Mouse (Mus musculus) cortical plate, adult 2 months (tissue): Measurements from ENCODE around the gene Il4ra. TPM values are rescaled to one million over a fixed set of nuclear protein-coding genes. Genes with fewer than 3 reads are reported as not detected.

Experiments used
- H3K27ac ChIP-seq: fragments of 200-500 bp; 2 replicates; pipeline ENCODE4 v1.5.1; 2012; ENCODE audit warnings: low read length, control low read depth, inconsistent platforms; ENCODE audit not compliant: insufficient read depth
- H3K4me1 ChIP-seq: fragments of 200-500 bp; 2 replicates; pipeline ENCODE4 v1.6.1; 2011; ENCODE audit warnings: low read length; ENCODE audit not compliant: control insufficient read depth, insufficient read depth
- H3K4me3 ChIP-seq: fragments of 200-500 bp; 2 replicates; pipeline ENCODE4 v1.5.1; 2011; ENCODE audit warnings: mild to moderate bottlenecking, low read length, control low read depth; ENCODE audit not compliant: insufficient read depth
- CTCF ChIP-seq: fragments of 200-500 bp; IDR thresholded peaks from 2 replicates; pipeline ENCODE4 v1.5.1; 2011; ENCODE audit warnings: mild to moderate bottlenecking, control low read depth, low read length; ENCODE audit not compliant: insufficient read depth; ENCODE audit errors: extremely low read depth
- POLR2A ChIP-seq: fragments of 200-500 bp; IDR thresholded peaks from 2 replicates; pipeline ENCODE4 v1.6.1; 2011; ENCODE audit warnings: mild to moderate bottlenecking, low read length, control low read depth; ENCODE audit not compliant: insufficient read depth; ENCODE audit errors: extremely low read depth
- polyA plus RNA-seq: library from polyadenylated mRNA; depleted of rRNA; stranded (reverse); fragments of >200 nt; gene quantifications from 2 replicates; pipeline ENCODE4 v1.2.3, GENCODE M21; 2012; rRNA removed

The Il4ra gene
- polyA plus RNA-seq: 5.4 and 6.2 TPM in 2 replicates

DNA sequence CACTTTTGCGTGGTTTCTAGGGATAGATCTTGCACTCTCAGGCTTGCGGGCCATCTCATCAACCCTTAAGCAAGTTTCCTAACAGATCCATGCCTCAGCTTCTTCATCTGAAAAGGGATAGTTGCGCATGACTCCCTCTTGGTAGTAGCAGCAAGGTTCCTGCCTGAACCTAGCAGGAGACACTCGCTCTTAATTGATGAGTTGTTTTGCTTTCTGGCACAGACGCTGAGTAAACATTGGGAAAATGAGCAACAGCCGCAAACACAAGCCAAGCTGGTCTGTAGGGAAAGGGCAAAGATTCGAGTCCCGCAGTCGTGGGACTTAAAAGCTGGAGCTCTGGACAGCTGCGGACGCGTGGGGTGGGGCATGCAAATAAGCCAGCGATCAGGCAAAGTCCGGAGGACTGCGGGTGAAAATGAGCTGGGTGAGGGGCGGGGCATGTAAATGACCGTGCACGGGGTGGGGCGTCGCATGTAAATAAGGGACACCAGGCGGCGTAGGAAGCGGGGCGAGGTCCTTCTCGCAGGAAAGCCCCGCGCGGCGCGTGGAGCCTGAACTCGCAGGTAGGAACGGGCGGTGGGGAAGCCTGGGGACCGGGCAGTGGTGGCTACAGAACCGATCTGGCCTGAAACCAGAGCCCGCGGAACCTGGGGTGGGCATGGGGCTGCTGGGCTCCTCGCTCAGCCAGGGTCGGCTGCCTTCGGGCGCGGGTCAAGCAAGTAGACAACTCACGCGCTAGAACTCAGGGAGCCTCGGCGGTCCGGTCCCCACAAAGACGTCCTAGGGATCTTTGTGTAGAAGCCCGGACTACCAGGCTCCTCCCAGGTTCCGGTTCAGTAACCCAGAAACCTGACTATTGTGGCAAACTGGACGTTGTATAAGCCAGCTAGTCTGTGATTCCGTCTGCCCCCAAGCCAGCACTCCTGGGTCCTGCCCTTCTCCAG lies at the start of gene Il4ra:
TSS of gene Il4ra (plus strand) at position 355 of the 944 bp plus-strand sequence.
- peak within 1 kb of the TSS; percentile 48 for H3K4me3 ChIP-seq
- TF ChIP-seq CTCF: no peak
- H3K4me1 ChIP-seq: no peaks in the 10 kb centered on the region
- H3K27ac ChIP-seq: no peak within 1 kb of the TSS

- Histone ChIP-seq H3K4me3 (no peak overlapping the region), H3K27ac (no peak overlapping the region), H3K4me1 (no peaks in the 10 kb centered on the region)
- TF ChIP-seq POLR2A (no peak), CTCF (no peak)
Observed at GRCm38 (mm10) chr7:125503374-125504092, 48.4 kb upstream of the Il4ra start.

- TF ChIP-seq POLR2A (no peak), CTCF (no peak)
- H3K27ac ChIP-seq: no peak overlapping the region
- H3K4me3 ChIP-seq: no peak overlapping the region
- no peaks in the 10 kb centered on the region for H3K4me1 ChIP-seq
Observed at GRCm38 (mm10) chr7:125504618-125505017, 47.3 kb upstream of the Il4ra start.

DNA sequence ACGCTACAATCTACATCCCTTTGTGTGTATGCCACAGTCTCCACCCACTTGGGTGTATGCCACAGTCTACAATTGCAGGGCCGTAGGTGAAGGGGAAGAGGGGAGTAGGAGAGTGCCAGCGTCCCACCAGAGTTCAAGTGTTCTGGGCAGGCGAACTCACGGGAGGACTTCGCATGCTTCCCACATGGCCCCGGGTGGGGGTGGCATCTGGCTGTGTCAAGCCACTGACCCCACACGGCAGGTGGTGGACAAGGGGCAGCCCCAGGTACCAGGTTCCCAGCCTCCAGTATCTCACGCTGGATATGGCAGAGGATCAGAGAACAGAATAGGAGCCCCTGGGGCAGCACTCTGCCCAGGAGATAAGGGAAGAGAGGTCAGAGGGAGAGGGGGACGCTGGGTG lies 46.4 kb upstream of the Il4ra start:
- H3K4me1 ChIP-seq: no peaks in the 10 kb centered on the region
- no peak overlapping the region for H3K4me3 ChIP-seq
- no peak overlapping the region for H3K27ac ChIP-seq
- TF ChIP-seq POLR2A (no peak), CTCF (no peak)

DNA sequence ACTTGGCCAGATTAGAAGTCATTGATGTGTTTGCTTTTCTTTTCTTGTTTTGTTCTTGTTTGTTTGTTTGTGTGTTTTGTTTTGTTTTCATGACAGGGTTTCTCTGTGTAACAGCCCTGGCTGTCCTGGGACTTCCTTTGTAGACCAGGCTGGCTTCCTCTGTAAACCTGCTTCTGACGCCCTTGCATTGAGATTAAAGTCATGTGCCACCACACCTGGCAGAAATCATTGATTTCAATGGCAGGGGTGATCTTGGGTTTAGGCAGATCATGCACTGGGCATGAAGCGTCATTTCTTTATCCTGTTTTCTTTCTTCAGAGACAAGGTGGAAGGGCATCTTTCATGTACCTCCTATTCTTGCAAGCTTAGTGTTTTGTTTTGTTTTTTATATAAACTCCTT lies 44.6 kb upstream of the Il4ra start:
- Histone ChIP-seq H3K27ac (no peak overlapping the region), H3K4me1 (no peaks in the 10 kb centered on the region), H3K4me3 (no peak overlapping the region)
- TF ChIP-seq CTCF (no peak), POLR2A (no peak)

DNA sequence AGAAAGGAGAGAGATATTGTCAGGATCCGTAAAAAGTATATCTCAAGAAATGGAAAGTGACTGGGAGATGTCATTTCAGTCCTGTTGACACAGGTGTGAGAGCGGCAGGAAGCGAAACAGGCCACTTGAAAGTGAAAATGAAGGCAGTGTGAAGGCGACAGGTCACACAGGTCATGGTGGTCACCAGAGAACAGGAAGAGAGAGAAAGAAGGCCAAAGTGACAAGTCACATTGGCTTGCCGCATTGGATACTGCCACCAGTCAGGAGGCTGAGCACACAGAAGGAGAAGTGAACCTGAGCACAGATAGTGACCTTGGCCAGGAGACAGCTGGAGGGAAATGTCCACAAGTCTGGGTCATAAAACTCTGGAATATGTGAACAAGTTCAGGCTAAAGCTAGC lies 40.5 kb upstream of the Il4ra start:
- TF ChIP-seq CTCF: no peak
- no peak for TF ChIP-seq POLR2A
- Histone ChIP-seq H3K4me3 (no peak overlapping the region), H3K27ac (no peak overlapping the region), H3K4me1 (no peaks in the 10 kb centered on the region)

GRCm38 (mm10) chr7:125511852-125512251 lies 40.1 kb upstream of the Il4ra start:
- Histone ChIP-seq H3K4me3 (no peak overlapping the region), H3K27ac (no peak overlapping the region), H3K4me1 (no peaks in the 10 kb centered on the region)
- no peak for TF ChIP-seq POLR2A
- no peak for TF ChIP-seq CTCF

GRCm38 (mm10) chr7:125515081-125515853 lies 36.7 kb upstream of the Il4ra start:
- H3K4me1 ChIP-seq: no peaks in the 10 kb centered on the region
- TF ChIP-seq CTCF (no peak), POLR2A (no peak)
- no peak overlapping the region for H3K4me3 ChIP-seq
- no peak overlapping the region for H3K27ac ChIP-seq

DNA sequence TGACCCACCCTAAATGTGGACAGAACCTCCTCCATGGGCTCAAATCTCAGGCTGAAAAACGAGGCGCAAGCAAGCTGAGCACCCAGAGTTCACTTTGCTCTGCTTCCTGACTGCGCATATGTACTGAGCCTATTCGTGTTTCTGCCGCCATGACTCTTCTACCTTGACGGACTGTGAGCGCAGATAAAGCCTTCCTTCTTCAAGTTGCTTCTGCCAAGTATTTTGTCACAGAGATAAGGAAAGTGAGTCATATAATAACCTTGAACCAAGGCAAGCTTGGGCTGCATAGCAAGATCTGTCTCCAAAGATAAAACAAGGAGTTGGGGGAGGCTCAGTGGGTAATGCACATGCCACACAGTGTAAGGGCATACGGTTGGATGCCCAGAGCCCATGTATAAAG lies 35.2 kb upstream of the Il4ra start:
- no peak overlapping the region for H3K27ac ChIP-seq
- TF ChIP-seq CTCF (no peak), POLR2A (no peak)
- H3K4me3 ChIP-seq: no peak overlapping the region
- no peaks in the 10 kb centered on the region for H3K4me1 ChIP-seq
